Mouse (Mus musculus) cerebellum, adult 2 months (tissue): Measurements from ENCODE around the gene Mpnd.

Experiments
- CTCF ChIP-seq: fragments of 200-500 bp; IDR thresholded peaks from 2 replicates; pipeline ENCODE4 v1.5.1; 2011; ENCODE audit warnings: low read depth, mild to moderate bottlenecking, control low read depth, low read length, moderate library complexity, borderline replicate concordance; ENCODE audit not compliant: insufficient read depth
- POLR2A ChIP-seq: fragments of 200-500 bp; IDR thresholded peaks from 2 replicates; pipeline ENCODE4 v1.6.1; 2011; ENCODE audit warnings: low read length, control low read depth, borderline replicate concordance; ENCODE audit not compliant: insufficient read depth

DNA sequence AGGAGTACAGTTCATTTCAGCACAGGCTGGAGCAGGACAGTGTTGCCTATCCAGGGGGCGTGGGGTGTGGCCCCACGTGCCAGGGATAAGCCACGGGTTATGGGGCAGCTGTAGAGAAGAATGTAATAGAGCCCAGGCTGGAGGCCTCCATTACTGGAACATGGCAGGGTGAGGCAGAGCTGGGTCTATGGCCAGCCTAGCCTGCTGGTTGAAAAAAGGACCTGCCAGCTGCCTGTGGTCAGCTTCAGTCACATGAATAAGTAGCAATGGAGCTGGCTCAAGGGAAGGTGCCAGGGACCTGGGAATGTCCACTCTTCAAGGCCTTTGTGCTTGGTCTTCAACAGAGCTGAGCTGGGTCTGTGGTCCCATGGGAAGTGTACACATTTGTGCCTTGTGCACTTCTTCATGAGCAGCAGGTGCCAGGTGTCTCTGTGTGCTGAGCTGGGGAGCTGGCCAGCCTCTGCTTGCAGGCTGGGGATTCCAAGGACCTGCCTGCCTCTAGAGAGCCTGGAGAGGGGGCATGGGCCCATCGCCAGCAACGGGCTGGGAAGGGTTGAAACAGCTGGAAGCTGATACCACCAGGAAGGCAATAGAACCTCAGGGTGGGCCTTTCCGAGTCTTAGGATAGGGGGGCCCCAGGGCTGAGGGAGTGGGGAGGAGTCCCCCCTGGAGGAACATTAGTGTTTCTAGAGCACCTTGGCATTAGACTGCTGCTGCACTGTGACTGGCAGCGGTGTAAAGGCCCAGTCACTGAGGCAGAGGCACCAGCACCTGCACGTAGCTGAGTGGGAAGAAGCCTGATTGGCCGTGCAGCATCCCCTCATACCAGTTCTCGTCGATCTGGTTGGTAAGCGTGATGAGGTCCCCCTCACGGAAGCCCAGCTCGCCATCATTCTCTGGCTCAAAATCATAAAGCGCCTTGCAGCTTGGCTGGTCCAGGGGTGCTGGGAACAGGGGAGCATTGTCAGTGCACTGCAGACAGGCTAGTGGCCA, 11.6 kb downstream of the Mpnd start:
- no peak; the same call in 1 of the 2 replicates for TF ChIP-seq POLR2A
- no peak for TF ChIP-seq CTCF
